Mouse (Mus musculus) gonadal fat pad, adult 2 months (tissue): Measurements from ENCODE around the gene Plbd2. TPM values are rescaled to one million over a fixed set of nuclear protein-coding genes. Genes with fewer than 3 reads are reported as not detected.
"Not testable (repeated sequence)": the region's sequence is repeated elsewhere in the genome, so short reads cannot be mapped to it uniquely, and the experiment has no call there.

Source experiments
- DNase-seq: peaks from one replicate; pipeline ENCODE4 v3.0.0-alpha.2; 2012; ENCODE audit warnings: low read depth
- polyA plus RNA-seq: library from polyadenylated mRNA; depleted of rRNA; stranded (reverse); fragments of >200 nt; gene quantifications from 2 replicates; pipeline ENCODE4 v1.2.3, GENCODE M21; 2012

Plbd2 gene
- polyA plus RNA-seq, 1 experiment = 49.8 TPM

DNA sequence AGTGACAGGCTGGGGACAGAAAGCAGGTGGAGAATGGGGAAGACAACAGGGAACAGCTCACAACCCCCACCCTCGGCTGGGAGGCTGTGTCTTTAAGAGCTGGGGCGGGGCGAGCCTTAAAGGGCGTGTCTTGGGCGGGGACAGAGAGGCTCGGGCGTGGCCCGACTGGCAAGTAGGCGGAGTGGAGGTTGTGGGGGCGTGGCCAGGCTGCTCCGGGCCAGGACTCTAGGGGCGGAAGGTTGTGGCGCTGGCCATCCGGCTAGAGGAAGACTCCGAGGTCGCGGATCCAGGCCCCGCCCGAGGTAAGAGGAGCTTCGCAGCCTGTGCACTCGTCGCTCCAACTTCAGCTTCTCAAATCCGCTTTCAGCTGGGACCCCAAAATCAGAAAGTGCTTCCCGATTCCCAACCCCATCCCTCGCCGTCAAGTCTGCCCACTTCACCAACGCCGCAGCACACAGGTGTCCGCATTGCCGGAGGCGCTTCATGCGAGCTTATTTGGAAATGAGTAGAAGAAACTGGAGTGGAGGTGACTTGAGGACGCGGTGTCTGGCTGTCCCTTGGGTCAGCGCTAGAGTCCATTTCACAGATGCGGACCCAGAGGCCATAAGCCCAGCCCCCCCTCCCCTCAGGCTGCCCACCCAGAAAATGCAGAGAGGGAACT is 7.7 kb upstream of the Plbd2 start, which contains the start of gene Slc8b1:
Slc8b1 (plus strand) TSS at position 187 of the 661 bp plus-strand sequence.
- DNase-seq = no peak

DNA sequence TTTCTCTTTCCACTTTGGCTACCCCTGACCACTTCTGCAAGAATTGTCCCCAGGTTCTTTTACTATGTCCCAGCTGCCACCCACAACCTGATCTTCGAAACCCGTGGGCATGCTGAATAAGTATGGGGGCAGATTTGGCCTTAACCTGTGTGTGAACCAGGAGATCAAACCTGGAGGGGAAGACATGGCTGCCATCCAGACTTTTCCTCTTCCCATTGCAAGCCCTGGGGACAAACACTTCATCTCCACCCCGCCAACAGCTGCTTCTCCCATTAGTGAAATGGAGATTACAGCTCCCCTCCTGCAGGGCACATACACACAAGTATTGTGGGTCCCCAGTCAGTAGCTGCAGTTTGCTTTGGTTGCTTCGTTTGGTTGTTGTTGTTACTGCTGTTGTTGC is 3.9 kb upstream of the Plbd2 start:
- DNase-seq = no peak

DNA sequence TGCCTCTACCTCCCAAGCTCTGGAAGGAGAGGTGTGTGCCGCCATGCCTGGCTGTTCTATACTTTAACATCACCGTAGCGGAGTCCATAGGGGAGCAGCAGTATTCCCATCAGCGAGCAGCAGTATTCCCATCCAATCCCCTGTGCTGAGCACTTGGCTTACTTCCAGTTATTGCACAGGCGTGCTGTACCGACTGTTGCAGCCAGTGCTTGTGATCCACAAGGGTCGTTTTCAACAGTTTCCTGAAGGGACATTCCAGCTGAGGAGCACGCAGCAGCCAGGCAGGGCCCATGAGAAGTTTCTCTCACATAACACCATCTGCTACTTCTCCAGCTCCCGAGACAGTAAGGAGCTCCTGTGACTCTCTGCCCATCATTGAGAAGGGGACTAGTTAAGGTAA is 3.1 kb upstream of the Plbd2 start:
- no peak for DNase-seq

DNA sequence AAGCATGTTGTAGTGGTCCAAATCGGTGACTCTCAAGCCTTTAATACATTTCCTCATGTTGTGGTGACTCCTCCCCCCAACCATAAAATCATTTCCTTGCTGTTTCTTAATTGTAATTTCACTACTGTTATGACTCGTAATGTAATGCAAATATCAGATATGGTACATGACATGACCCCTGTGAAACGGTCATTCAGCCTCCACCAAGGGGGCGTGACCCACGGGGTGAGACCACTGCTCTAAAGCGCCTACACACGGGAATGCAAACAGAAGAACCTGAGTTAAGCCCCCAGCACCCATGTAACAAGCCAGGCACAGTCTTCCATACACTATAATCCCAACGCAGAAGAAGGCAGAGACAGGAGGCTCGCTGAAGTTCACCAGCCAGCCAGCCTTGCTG is 2.4 kb upstream of the Plbd2 start:
- no peak for DNase-seq

DNA sequence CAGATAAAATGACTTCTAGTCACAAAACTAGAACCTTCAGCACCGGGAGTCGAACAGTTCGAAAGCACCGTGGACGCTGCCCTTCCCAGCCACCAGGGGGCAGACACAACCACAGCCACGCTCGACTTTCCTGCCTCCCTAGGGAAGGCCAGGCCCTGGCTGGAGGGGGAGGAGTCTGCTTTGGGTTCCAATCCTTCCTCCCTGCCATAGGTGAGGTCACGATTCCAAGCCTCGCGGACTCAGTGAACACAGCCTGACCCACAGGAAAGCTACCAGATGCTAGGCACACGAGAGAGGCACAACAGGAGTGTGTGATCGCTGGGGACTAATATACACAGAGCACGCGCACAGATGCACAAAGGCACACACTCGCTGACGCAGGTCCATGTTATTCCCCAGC is 1.9 kb upstream of the Plbd2 start:
- DNase-seq = no peak

DNA sequence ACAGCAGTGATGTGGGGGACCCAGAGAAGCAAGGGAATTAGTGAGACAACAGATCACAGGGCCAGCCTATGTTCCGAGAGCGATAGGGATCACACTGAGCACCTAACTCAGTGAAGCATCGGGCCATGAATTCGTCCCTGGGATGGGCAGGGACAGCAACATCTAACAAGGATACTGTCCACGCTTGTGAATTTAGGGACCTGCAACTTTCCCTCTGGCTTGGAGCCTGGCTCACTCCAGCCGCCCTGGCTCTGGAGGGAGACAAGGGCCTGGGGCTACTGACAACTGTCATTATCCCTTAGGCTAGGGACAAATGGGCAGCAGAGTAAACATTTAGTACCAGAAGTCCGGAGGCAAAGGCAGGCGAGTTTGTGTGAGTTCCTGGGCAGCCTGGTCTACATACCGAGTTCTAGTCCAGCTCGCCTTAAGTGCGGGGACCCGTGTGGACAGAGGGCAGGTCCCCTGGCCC is 716 bp downstream of the Plbd2 start:
- DNase-seq = no peak

DNA sequence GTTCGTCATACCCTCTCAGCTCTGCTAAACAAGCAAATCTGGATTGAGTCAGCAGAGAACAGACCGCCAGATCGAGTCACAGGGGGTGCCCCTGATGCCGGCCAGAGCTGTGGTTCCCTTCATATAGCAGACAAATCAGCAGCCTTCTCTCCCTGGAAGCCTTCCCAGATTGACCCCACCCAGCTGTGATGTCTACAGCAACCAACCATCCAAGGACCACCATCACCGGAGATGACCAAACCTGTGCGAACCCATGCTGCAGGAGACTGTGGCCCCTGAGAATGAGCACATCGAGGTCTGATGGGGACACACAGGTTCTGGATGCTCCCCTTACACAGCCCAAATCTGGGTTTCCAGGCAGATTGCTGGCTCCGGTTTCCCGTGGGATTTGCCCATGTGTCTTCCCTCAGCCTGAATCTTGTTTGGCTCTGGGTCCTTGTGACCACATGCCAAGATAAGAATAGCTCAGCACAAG is 1.2 kb downstream of the Plbd2 start:
- DNase-seq = no peak

DNA sequence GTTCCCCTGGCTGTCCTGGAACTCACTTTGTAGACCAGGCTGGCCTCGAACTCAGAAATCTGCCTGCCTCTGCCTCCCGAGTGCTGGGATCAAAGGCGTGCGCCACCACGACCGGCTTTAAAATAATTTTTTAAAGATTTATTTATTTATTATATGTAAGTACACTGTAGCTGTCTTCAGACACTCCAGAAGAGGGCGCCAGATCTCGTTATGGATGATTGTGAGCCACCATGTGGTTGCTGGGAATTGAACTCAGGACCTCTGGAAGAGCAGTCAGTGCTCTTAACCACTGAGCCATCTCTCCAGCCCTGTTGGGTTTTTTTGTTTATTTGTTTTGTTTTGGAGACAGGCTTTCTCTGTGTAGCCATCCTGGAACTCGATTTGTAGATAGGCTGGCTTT is 2.8 kb downstream of the Plbd2 start:
- not testable (repeated sequence) for DNase-seq

DNA sequence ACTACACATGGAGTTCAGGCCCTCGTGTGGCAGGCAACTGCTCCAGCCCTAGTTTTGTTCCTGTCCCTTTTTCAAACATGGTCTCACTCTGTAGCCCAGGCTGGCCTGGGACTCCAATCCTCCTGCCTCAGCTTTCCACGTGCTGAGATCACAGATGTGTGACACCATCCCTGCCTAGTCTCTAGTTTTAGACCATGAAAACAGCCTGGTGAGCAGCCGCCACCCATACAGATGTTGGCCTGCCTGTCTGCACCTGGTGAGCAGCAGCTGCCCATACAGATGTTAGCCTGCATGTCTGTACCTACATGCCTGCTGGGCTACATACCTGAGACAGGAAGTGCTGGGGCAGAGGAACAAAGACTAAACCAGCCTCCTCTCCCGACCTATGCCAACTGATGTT is 4.2 kb downstream of the Plbd2 start:
- no peak for DNase-seq

DNA sequence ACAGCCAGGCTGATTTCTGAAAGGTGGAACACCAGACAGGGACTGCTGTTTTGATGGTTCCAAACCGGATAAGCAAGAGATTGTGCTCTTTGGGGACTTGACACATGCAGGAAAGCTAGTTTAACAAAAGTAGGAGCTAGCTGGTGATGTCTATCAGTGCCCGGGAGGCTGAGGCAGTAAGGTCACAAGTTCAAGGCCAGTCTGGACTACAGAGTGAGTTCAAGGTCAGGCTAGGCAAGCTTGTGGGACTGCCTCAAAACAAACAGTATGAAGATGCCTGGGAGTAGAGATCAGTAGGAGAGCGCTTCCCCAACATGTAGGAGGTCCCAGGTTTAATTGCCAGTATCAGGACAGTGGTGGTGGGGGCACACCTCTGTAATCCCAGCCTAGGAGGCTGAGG is 6.4 kb downstream of the Plbd2 start:
- DNase-seq = no peak

DNA sequence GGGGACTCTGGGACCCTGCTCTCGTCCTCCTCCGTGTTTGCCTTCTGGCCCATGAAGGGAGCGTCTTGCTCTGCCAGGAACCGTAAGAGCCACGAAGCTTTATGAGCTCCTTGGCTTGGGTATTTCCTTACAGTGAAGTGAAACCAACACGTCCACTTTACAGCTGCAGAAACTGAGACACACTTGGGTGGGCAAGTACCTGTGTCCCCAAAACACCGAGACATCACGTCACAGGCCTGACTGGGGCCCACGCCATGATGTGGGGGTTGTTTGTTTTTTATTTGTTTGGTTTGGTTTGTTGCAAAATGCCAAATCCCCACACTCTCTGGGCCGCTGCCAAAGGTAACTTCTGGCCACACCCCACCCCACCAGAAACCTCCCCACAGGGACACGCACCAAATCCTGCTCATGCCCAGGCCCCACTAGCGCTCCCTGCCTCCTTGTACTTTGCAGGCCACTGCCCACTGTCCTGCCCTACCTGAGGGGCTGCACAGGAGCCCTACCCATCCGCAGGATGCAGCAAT is 7.7 kb downstream of the Plbd2 start:
- DNase-seq = no peak

DNA sequence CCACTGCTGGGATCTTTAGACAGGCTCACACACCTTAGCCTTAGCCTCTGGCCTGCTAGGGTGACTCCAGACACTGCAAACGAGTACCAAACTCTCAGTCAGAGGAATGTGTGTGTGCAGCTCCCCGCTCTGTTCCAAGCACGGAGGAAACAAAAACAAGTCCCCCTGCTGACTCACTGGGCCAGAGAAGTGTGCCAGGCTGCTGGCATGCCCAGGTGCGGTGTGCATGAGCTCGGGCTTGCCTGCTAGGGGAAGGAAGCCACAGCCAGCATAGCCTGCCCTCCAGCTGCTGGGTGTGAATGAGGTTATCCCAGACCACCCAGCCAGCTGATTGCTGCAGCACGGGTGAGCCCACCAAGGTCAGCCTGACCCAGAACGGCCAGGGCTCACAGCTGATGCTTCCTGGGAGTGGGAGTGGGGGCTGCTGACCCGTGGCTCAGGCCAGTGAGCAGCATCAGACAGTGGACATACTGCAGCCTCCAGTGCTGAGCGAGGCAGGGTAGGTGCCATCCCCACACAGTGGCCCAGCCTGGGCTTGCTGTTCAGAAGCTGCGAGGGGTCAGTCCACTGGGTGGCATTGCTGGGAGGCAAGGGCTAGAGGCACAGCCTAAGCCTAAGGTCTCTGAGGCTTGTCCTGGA is 8.2 kb downstream of the Plbd2 start:
- no peak for DNase-seq

DNA sequence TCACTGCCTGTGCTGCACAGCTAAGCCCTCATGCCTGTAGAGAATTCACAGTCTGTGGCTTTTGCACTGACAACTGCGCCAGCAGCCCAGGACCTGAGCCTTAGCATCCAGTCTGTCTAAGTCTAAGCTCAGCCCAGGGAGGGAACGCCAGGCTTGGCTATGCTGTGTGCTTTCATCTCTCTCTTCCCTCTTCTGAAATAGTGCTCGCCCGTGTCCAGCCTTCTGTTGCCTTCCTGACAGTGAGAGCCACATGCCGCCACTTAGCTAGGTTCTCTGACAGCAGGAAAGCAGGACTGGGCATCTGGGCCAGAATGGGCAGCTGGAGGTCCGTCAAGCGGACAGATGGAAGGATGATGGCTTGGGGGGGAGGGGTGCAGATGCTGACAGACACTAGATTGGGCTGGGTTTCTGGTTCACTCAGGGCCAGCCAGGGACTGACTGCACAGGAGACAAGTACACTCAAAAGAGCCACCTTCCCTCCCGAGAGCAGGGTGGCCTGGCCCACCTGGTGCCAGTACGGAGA is 9.5 kb downstream of the Plbd2 start:
- no peak for DNase-seq

DNA sequence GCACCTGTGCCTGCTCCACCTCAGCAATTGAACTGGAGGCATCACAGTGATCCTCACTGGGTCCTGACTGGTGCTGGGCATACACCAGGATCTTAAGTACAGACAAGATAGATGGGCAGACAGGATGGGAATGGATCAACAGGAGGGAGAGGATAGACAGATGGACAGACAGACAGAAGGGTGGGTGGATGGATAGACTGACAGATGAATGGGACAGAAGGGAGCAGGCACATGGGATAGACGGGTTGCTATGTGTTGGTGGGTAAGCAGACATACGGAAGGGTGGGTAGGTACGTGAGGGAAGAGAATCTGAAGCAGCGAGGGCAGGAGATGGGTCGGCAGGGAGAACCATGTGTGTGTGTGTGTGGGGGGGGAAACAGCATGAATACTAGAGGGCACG is 10.0 kb downstream of the Plbd2 start:
- no peak for DNase-seq

DNA sequence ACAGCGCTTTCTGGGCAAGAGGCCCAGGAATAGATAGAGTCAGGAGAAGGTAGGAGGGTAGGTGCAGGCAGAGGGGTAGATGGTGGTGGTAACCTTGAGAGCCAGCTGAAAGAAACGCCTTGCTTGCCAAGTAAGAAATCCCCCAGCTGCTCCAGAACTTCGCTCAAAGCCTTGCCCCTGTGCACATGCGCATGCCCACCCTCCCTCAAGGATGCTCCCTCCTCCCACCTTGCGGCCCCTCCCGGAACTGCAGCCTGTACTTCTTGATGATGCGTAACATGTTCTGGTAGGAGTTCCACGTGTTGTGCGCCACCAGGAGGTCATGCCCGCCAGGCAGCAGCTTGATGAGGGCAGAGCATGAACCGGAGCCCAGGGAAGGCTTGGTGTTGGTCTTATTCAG is 11.0 kb downstream of the Plbd2 start:
- DNase-seq = no peak

DNA sequence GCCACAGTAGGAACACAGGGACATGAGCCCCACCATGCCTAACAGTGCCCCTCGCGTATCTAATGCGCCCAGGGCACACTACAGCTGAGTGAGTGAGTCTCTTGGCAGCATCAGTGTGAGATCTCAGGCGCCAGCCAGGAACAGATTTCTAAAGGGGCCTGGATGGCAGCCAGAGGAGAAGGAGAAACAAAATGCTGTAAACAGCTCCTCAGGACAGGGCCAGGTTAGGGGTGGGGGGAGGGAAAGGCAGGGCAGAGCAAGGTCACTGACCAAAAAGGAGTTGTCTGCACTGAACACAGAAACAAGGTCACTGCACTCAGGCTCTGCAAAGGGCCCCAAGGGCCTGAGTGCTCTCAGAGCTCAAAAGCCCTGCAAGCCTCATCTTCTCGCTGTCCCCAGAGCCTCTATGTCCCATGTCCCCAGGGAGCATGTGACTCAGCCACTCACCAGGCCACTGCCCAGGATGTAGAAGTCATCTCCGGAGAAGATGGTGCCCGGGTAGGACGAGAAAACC is 12.7 kb downstream of the Plbd2 start:
- no peak for DNase-seq

DNA sequence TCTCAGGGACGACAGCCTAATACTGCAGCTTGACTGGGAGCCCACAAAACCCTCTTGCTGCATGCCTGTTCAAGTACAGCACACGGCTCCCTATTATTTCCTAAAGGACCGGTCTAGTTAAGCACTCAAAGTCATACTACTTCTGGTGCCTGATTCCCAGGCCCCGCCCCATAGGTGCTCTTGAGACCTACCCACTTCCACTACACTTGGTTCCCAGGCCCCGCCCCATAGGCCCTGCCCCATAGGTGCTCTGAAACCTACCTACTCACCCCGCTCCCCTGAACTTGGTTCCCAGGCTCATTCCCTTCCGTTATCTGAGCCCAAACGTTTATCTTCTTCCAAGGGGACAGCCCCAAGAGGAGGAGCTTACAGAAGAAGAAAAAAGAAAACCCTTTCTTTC is 15.6 kb downstream of the Plbd2 start:
- DNase-seq = no peak

DNA sequence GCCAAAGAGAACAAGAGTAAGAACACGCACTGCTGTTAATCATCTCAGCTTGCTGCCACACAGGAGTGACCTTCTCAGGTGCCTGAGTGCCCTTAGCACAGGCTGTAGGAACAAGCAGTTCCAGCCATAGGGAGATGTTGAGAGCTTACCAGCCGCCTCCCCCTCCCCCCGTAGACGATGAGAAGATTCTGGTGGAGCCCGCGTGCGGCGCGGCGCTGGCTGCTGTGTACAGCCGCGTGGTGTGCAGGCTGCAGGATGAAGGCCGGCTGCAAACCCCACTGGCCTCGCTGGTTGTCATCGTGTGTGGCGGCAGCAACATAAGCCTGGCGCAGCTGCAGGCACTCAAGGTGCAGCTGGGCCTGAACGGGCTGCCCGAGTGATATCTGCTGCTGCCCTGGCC is 20.0 kb downstream of the Plbd2 start:
- no peak for DNase-seq

DNA sequence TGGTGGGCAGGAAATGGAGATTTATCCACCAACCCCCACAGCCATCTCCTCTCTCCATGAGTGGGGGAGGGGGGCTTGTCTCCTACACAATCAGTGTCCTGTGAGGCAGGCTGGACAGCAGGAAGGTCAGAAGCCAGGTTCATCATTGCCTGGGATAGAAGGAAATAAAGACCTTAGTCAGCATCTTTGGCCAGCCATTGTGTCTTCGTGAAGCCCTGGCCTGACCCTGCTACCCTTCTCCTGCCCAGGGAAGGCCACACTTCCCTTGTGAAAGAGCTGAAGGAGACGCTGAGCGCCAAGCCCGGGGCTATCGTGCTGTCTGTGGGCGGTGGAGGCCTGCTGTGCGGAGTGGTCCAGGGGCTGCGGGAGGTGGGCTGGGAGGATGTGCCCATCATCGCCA is 22.2 kb downstream of the Plbd2 start:
- no peak for DNase-seq

DNA sequence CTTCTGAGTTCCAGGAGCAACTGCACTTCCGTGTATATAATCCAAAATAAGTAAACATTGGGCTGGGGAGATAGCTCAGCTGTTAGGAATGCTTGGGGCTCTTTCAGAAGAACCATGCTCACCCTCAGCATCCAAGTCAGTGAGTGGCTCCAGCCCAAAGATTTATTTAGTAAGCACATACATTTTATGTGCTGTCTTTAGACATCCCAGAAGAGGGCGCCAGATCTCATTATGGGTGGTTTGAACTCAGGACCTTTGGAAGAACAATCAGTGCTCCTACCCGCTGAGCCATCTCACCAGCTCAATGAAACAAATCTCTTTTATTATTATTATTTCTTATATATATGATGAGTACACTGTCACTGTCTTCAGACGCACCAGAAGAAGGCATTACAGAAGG is 23.9 kb downstream of the Plbd2 start:
- no peak for DNase-seq

DNA sequence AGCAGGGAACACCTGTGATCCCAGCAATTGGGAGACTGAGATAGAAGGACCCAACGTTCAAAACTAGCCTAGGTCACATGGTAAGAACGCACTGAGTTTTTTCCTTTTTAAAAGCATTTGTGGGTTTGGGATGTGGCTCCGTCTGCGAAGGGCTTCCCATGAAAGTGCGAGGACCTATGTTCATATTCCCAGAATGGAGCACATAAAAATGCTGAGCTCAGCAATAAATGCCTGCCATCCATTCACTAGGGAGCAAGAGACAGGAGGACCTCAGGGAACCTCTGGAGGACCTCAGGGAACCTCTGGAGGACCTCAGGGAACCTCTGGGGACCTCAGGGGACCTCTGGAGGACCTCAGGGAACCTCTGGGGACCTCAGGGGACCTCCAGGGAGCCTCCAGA is 25.4 kb downstream of the Plbd2 start:
- no peak for DNase-seq

DNA sequence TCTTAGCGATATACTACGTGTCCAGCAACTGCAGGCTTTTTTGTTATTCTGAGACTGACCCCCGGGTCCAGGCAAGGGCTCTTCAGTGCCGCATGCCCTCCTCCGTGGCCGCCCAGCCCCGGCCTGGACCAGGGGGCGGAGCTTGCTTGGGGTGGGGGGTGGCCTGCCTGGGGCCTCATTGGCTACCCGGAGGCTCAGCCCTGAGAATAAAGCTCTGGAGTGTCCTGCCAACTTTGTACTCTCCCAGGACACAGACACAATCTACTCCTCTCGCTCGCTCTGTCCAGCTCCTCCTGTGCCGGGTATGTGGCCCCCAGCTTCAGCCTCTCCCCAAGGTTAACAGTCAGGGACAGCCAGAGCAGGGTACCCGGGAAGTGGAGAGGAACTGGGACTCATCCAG is 27.1 kb downstream of the Plbd2 start, which contains the start of gene Sds:
Sds (plus strand) TSS at position 231 of the 400 bp plus-strand sequence.
- no peak for DNase-seq

DNA sequence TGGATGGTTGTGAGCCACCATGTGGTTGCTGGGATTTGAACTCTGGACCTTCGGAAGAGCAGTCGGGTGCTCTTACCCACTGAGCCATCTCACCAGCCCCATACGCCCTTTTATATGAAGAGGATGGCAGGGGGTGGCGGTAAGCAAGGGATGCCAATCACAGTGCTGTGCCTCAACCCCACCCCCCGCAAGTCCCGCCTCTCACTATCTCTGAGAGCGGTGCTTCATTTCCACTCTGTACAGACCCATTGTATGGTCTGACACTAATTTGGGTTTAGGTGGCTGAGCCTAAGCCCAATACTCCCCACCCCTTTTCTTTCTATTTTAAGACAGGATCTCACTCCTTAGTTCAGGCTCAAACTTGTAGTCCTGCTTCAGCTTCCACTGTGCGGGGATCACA is 27.6 kb downstream of the Plbd2 start:
- no peak for DNase-seq
